Mouse (Mus musculus) midbrain, embryonic 12.5 days (tissue): ENCODE results near the gene Nos1. TPM values are rescaled to one million over a fixed set of nuclear protein-coding genes. Genes with fewer than 3 reads are reported as not detected.

ENCODE experiments used
- ATAC-seq: fragments of 200-750 bp; cut with Nextera tagmentation; 2 replicates; pipeline ENCODE4 v1.8.0; 2017; ENCODE audit warnings: low read depth, moderate TSS enrichment, moderate library complexity; ENCODE audit not compliant: low FRiP score
- H3K27ac ChIP-seq: fragments of 300-500 bp; sonication (generic); replicated peaks from 2 replicates; pipeline ENCODE4 v1.5.1; 2016; ENCODE audit warnings: mild to moderate bottlenecking
- H3K27me3 ChIP-seq: fragments of 300-500 bp; sonication (generic); 2 replicates; pipeline ENCODE4 v1.6.1; 2016; ENCODE audit warnings: mild to moderate bottlenecking
- H3K36me3 ChIP-seq: fragments of 300-500 bp; sonication (generic); 2 replicates; pipeline ENCODE4 v1.6.1; 2016
- H3K4me1 ChIP-seq: fragments of 300-500 bp; sonication (generic); 2 replicates; pipeline ENCODE4 v1.6.1; 2016
- H3K4me2 ChIP-seq: fragments of 300-500 bp; sonication (generic); replicated peaks from 2 replicates; pipeline ENCODE4 v1.6.1; 2016; ENCODE audit warnings: mild to moderate bottlenecking, moderate library complexity
- H3K4me3 ChIP-seq: fragments of 300-500 bp; sonication (generic); 2 replicates; pipeline ENCODE4 v1.5.1; 2016; ENCODE audit warnings: mild to moderate bottlenecking
- H3K9ac ChIP-seq: fragments of 300-500 bp; sonication (generic); replicated peaks from 2 replicates; pipeline ENCODE4 v1.6.1; 2016; ENCODE audit warnings: mild to moderate bottlenecking, moderate library complexity
- H3K9me3 ChIP-seq: fragments of 300-500 bp; sonication (generic); 2 replicates; pipeline ENCODE4 v1.6.1; 2016; ENCODE audit warnings: mild to moderate bottlenecking
- WGBS: fragments of 180-500 bp; shearing (Covaris S2); methylation state at CpG from one replicate; pipeline ENCODE4 v1.1.7; 2016; 5-methylcytosine and 5-hydroxymethylcytosine counted together
- polyA plus RNA-seq: library from polyadenylated mRNA; unstranded; fragments of >200 nt; fragmentation: Nextera tagmentation; extraction: Ambion mirVana; gene quantifications from 2 replicates; pipeline ENCODE4 v1.2.1, GENCODE M21; 2016

Gene Nos1
- polyA plus RNA-seq, 1 experiment from 2014 or later = 0.41 TPM

DNA sequence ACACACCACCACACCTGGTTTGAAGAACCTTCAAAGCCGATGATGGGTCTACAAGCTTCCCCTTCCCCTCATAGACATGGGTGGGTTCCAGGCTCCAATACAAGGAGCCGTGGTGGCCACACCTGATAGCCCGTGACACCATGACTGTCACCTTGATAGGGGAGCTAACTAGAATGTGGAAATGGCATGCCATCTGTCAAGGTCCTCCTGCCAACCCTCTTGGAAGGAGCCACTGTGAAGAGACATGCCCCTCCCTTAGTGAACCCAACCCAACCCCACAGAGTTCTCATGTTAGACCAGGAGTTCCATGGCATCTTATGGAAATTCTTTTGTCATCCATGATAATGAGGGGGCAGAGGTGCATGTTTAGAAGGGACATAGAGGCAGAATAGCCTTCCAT, 156.4 kb downstream of the Nos1 start:
- peaks cover 15% of the 10 kb centered on the region; the same call in 1 of the 2 replicates for H3K27me3 ChIP-seq
- WGBS = 86% methylated on average over 3 of the region's 3 CpGs
- H3K4me1 ChIP-seq = no peaks in the 10 kb centered on the region
- H3K9ac ChIP-seq = no peak overlapping the region
- no peaks in the 10 kb centered on the region for H3K36me3 ChIP-seq
- H3K4me2 ChIP-seq = no peak overlapping the region
- H3K27ac ChIP-seq = no peak overlapping the region
- no peak overlapping the region for H3K4me3 ChIP-seq
- no peaks in the 10 kb centered on the region for H3K9me3 ChIP-seq
- ATAC-seq = no peak

GRCm38 (mm10) chr5:117938182-117938581, 157.3 kb downstream of the Nos1 start:
- H3K36me3 ChIP-seq = no peaks in the 10 kb centered on the region
- ATAC-seq = no peak
- H3K4me3 ChIP-seq = no peak overlapping the region
- H3K4me1 ChIP-seq = no peaks in the 10 kb centered on the region
- H3K27ac ChIP-seq = no peak overlapping the region
- no peak overlapping the region for H3K9ac ChIP-seq
- H3K27me3 ChIP-seq = peaks cover 14% of the 10 kb centered on the region; the same call in 1 of the 2 replicates
- no peaks in the 10 kb centered on the region for H3K9me3 ChIP-seq
- WGBS = 22% methylated on average over 13 of the region's 14 CpGs
- H3K4me2 ChIP-seq = peak overlapping the region; percentile 43

GRCm38 (mm10) chr5:117939402-117939801, 158.6 kb downstream of the Nos1 start:
- Histone ChIP-seq H3K4me2 (no peak overlapping the region), H3K4me3 (no peak overlapping the region), H3K36me3 (no peaks in the 10 kb centered on the region), H3K27me3 (peaks cover 14% of the 10 kb centered on the region; the same call in 1 of the 2 replicates), H3K9ac (no peak overlapping the region), H3K4me1 (no peaks in the 10 kb centered on the region), H3K9me3 (no peaks in the 10 kb centered on the region), H3K27ac (no peak overlapping the region)
- ATAC-seq = no peak
- 88% methylated on average over 8 of the region's 8 CpGs for WGBS

GRCm38 (mm10) chr5:117941552-117941951, 160.7 kb downstream of the Nos1 start:
- WGBS = 71% methylated on average over 3 of the region's 3 CpGs
- Histone ChIP-seq H3K27me3 (peaks cover 8% of the 10 kb centered on the region; the same call in 1 of the 2 replicates), H3K9ac (no peak overlapping the region), H3K4me3 (no peak overlapping the region), H3K36me3 (no peaks in the 10 kb centered on the region), H3K4me1 (no peaks in the 10 kb centered on the region), H3K4me2 (no peak overlapping the region), H3K27ac (no peak overlapping the region), H3K9me3 (no peaks in the 10 kb centered on the region)
- ATAC-seq = no peak

DNA sequence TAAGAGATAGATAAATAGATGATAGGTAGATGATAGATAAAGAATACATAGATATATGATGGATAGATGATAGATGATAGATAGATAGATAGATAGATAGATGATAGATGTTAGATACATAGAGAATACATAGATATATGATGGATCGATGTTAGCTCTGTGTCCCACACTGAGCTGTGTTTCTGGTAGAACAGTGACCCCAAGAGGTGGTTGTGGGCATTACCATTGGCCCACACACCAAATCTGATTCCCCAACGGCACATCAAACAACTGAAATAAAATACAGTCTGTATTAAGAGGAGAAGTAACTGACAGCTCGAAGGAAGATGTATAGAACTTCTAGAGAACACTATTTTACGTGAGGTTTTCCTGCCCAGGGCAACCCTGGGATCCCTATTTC, 165.8 kb downstream of the Nos1 start:
- no peak overlapping the region for H3K27ac ChIP-seq
- no peaks in the 10 kb centered on the region for H3K36me3 ChIP-seq
- H3K9ac ChIP-seq = no peak overlapping the region
- H3K9me3 ChIP-seq = no peaks in the 10 kb centered on the region
- no peaks in the 10 kb centered on the region for H3K4me1 ChIP-seq
- no peak for ATAC-seq
- H3K27me3 ChIP-seq = no peaks in the 10 kb centered on the region
- H3K4me2 ChIP-seq = no peak overlapping the region
- WGBS = 36% methylated on average over 4 of the region's 4 CpGs
- no peak overlapping the region for H3K4me3 ChIP-seq

DNA sequence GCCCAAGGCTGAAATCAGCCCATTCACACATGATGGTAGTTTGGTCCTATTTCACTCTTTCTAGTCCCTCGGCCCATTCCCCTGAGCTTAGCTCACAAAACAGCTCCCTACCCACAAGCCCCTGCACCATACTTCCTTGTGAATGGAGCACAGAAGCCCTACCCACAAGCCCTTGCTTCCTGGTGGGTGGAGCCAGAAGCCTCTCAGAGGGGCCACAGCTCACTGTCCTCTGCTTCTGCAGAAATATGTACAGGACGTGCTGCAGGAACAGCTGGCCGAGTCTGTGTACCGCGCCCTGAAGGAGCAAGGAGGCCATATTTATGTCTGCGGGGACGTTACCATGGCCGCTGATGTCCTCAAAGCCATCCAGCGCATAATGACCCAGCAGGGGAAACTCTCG, 168.6 kb downstream of the Nos1 start:
- H3K27ac ChIP-seq = no peak overlapping the region
- no peak overlapping the region for H3K4me3 ChIP-seq

DNA sequence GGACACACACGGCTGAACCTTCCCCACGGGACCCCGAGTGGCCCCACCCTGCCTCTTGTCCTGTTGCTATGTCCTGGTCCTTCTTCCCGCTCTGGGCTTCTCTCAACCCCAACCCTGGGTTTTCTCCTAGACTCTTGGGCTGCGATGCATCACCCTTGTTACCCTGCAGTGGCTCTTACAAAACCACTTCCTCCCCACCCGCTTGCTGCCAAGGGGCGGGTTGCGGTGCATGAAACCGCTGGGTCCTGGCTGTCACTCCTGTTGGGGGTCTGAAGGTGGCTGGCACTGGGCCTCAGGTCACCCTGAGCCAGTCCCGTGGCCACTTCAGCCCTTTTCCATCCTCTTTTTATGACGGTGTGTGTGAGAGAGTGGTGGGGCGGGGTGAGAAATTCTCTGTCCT, 173.1 kb downstream of the Nos1 start:
- Histone ChIP-seq H3K27ac (no peak overlapping the region), H3K27me3 (no peaks in the 10 kb centered on the region; the same call in 1 of the 2 replicates), H3K4me1 (no peaks in the 10 kb centered on the region), H3K9me3 (no peaks in the 10 kb centered on the region), H3K4me3 (no peak overlapping the region), H3K9ac (no peak overlapping the region), H3K36me3 (no peaks in the 10 kb centered on the region), H3K4me2 (no peak overlapping the region)
- ATAC-seq = no peak
- 87% methylated on average over 12 of the region's 12 CpGs for WGBS

More for the DNA sequence above, 168.6 kb downstream of the Nos1 start:
- no peak for ATAC-seq
- WGBS = 82% methylated on average over 10 of the region's 10 CpGs
- no peak overlapping the region for H3K4me2 ChIP-seq
- no peaks in the 10 kb centered on the region for H3K9me3 ChIP-seq
- H3K4me1 ChIP-seq = no peaks in the 10 kb centered on the region
- H3K27me3 ChIP-seq = no peaks in the 10 kb centered on the region
- H3K9ac ChIP-seq = no peak overlapping the region
- H3K36me3 ChIP-seq = no peaks in the 10 kb centered on the region

- 86% methylated on average over 1 of the region's 1 CpGs for WGBS
- H3K4me2 ChIP-seq = no peak overlapping the region
- ATAC-seq = no peak
- no peak overlapping the region for H3K9ac ChIP-seq
- H3K27me3 ChIP-seq = no peaks in the 10 kb centered on the region; the same call in 1 of the 2 replicates
- H3K4me3 ChIP-seq = no peak overlapping the region
- no peaks in the 10 kb centered on the region for H3K4me1 ChIP-seq
- H3K9me3 ChIP-seq = no peaks in the 10 kb centered on the region
- no peaks in the 10 kb centered on the region for H3K36me3 ChIP-seq
- no peak overlapping the region for H3K27ac ChIP-seq
These were observed 173.6 kb downstream of the Nos1 start for GRCm38 (mm10) chr5:117954429-117954828.

DNA sequence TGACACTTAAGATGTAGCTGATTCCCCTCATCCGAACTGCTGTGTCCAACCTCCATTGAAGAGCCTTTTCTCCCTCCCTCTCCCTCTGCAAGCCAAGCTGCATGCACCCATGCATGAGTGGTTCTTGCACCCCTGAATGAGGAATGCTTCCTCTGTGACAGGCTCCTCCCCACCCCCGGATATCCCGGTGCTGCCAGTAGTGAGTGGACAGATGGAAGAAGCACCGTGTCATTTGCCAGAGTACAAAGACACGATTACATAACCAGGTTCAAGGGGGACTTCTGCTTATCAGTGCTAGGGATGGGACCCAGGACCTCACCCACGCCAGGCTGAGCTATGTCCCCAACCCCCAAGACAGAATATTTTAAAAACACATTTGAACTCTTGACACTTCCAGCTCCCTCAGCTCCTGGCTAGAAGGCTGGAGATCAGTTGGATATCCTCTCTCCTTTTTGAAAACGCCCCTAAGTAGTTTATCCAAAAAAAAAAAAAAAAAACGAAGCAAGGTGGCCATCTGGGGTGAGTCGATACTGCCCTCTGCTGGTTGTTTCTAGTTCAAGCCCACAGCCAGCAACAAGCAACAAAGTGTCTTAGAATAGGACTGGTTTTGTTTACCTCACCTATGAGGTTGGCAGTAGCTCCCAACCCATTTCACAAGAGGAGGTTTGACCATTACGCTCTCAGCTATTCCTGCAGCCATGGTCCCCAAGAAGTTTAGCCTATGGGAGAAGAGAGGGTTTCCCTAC, 175.0 kb downstream of the Nos1 start:
- H3K9me3 ChIP-seq = no peaks in the 10 kb centered on the region
- ATAC-seq = no peak
- H3K4me2 ChIP-seq = no peak overlapping the region
- WGBS = 40% methylated on average over 10 of the region's 10 CpGs
- H3K36me3 ChIP-seq = no peaks in the 10 kb centered on the region
- no peaks in the 10 kb centered on the region; the same call in 1 of the 2 replicates for H3K27me3 ChIP-seq
- H3K4me1 ChIP-seq = no peaks in the 10 kb centered on the region
- H3K4me3 ChIP-seq = no peak overlapping the region
- no peak overlapping the region for H3K27ac ChIP-seq
- H3K9ac ChIP-seq = no peak overlapping the region

DNA sequence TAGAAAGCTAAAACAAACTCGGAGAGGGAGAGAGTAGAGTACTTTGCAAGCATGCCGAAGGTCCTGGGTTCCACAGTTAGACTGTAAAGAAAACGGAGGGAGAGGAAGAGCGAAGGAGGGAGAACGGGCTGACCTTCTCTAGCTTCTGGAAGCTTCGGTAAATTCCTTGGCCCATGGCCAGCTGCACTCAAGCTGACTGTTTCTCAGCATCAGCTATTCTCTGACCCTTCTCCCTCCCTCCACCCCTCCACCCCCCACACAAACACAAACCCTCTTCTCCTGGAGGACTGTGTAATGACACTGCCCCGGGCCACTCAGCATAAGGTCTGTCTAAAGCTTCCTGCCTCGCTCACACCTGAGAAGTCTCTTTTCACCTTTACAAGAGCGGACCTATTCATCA, 183.9 kb downstream of the Nos1 start:
- ATAC-seq = no peak
- Histone ChIP-seq H3K36me3 (no peaks in the 10 kb centered on the region), H3K9ac (no peak overlapping the region), H3K27me3 (no peaks in the 10 kb centered on the region), H3K4me2 (no peak overlapping the region), H3K9me3 (no peaks in the 10 kb centered on the region), H3K27ac (no peak overlapping the region), H3K4me1 (no peaks in the 10 kb centered on the region), H3K4me3 (no peak overlapping the region)
- 58% methylated on average over 9 of the region's 9 CpGs for WGBS

DNA sequence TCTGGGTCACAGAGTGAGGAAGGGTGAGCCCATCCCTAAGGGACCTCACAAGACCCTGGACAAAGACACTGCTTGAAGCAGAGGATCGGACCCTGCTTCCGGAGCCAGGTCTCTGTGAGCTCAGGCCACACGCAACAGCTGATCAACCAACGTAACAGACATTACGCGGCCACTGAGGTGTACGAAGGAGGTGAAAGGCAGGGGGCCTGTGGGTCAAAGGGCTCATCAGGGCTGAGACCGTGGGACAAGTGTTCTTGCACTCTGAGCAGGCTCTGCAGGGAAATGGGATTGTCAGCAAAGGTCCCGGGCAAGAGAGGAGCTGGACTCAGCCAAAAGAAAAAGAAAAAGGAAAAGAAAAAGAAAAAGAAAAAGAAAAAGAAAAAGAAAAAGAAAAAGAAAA, 186.1 kb downstream of the Nos1 start:
- Histone ChIP-seq H3K36me3 (no peaks in the 10 kb centered on the region), H3K4me2 (no peak overlapping the region), H3K27ac (no peak overlapping the region), H3K27me3 (no peaks in the 10 kb centered on the region), H3K9me3 (no peaks in the 10 kb centered on the region), H3K4me1 (no peaks in the 10 kb centered on the region), H3K4me3 (no peak overlapping the region), H3K9ac (no peak overlapping the region)
- 63% methylated on average over 9 of the region's 9 CpGs for WGBS
- ATAC-seq = no peak

DNA sequence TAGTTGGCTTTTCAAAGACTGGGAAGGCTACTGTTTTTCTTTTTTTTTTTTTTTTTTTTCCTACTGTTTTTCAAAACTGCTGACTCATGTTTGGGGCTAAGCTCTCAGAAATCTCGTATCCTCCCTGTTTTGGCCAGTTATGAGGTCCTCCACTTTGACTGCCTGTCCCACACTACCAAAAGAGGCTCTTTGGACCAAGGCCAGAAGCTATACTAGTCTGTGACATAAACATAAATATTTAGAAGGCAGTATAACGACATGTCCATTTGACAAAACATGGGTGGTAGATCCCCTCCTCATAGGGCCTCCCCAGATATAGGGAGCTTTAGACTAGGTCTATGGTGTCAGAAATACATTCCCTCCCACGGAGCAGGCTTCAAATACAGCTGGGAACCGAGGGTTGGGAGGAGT, 186.8 kb downstream of the Nos1 start:
- 69% methylated on average over 4 of the region's 4 CpGs for WGBS
- Histone ChIP-seq H3K27ac (no peak overlapping the region), H3K4me2 (no peak overlapping the region), H3K4me1 (no peaks in the 10 kb centered on the region), H3K9me3 (no peaks in the 10 kb centered on the region), H3K27me3 (no peaks in the 10 kb centered on the region), H3K36me3 (no peaks in the 10 kb centered on the region), H3K9ac (no peak overlapping the region), H3K4me3 (no peak overlapping the region)
- ATAC-seq = no peak
